Mouse (Mus musculus) right cerebral cortex, postnatal 4 days (tissue): ENCODE results near the gene Grpel1.

Experiments used
- DNase-seq: peaks from one replicate; pipeline ENCODE4 v3.0.0-alpha.2; 2022

The Grpel1 gene

DNA sequence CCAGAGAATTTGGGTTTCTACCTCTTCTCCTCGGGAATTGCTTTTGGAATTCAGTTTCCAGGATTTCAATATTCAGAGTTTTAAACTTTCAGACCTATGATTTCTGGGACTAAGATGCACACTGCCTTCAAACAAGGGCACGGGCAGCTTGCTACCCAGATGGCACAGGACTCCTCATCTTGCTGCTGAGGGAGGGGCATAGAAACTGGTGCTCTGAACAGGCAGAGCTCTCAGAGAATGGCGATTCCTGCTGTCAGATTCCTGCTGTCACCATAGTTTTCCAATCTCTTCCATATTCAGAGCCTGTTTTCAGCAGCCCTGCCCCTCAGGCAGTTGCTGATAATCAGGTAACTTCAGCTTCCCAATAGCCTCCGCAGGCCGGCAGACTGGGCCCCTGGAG lies 50.8 kb downstream of the Grpel1 start:
- no peak for DNase-seq

DNA sequence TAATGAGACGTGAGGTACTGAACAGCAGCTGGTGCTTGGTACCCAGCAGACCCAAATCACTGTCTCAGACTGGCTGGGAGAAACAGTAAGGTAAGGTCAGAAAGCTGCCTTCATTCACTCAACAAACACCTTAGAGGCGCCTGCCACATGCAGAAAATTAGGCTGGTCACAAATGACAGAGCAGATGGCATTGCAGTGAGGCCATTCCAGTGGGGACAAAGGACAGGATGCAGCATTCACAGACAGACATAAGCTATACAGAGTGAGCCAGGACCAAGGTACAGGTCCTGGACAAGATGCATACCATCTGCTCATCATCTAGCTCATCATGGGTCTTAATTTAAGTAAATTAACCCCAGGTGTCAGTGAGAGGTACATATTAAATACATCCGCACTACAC lies 52.8 kb downstream of the Grpel1 start:
- no peak for DNase-seq

DNA sequence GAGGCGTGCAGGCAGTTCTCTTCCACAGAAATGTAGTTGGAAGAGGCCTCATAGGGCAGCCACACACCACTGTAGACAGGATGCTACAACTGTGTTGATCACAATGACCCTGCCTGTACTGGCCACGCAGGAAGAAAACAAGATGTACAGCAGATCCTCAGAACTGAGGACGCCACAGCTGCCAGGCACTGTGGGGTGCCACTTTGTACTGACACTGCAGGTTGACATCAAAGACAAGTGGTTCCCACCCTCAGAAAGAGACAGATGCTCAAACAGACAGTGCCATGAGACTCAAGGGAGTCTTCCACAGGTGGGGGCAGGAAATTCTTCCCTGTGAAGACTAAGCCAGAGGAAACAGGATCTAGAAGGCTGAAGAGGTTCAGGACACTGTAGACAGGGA lies 55.0 kb downstream of the Grpel1 start:
- DNase-seq, result no peak

DNA sequence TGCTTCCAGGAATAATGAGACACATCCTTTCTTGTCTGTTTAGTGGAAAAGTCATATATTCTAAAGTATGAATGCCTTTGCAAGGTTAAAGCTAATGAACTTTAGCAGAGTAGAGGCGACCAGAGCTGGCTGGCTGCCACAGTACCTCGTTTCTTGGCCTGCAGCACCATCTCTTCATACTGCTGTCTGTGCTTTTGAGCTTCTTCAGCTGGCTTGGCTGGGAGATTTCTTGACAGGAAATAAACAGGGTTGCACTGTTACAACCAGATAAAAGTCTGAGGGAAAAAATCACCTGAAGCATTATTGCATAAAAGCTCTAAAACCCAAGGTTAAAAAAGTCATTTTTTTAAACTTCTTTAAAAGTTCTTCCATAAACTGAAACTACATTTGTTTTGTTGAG lies 58.0 kb downstream of the Grpel1 start:
- DNase-seq, result no peak

DNA sequence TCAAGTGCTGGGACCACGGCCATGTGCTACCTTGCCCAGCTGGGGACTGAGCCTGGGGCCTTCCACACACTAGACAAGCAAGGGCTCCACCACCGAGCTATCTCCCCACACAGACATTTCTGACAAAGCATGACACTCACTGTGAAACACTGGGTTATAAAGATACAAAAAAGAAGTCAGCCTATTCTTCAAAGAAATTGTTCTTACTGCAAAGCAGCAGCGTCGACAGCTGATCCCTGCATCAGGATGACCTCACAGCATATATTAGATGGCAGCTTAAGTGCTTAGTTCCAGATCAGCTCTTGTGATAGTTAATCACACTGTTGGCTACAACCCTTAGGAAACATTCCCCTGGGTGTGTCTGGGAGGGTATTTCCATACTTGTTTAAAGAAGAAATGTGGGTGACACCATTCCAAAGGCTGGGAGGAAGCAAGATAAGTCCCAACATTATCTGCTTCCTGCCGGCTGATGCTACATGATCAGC lies 58.5 kb downstream of the Grpel1 start:
- no peak for DNase-seq
